Mouse (Mus musculus) regulatory T cell (primary cell): ENCODE results near the gene AU018091.
"Not testable (repeated sequence)": the region's sequence is repeated elsewhere in the genome, so short reads cannot be mapped to it uniquely, and the experiment has no call there.

Source experiments
- in situ Hi-C: fragments of 300-600 bp; cut with MboI, MseI; formaldehyde crosslinking; loops from one replicate; pipeline ENCODE4 v1.15.1; 2025; ENCODE audit warnings: high pct_unique_total_duplicates

AU018091 gene

DNA sequence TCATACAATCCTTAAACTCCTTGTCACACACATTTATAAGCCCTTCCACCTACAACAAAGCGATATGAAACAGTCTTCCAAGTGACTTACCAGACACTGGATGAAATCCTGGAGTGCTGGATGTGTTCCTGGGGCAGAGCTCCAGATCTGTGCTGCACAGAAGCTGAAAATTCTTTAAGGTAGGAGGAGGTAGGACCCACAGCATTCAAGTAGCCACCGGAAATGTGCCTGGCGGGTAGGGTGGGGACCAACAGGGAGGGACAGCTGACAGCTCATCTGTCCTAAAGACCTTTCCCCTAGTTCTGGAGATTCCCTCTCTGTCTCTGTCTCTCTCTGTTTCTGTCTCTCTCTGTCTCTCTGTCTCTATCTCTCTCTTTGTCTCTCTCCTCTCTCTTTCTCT lies at the start of gene AU018091:
TSS of gene AU018091 (minus strand) at position 279 of the 400 bp plus-strand sequence.
- in situ Hi-C loops, result no loop called here

DNA sequence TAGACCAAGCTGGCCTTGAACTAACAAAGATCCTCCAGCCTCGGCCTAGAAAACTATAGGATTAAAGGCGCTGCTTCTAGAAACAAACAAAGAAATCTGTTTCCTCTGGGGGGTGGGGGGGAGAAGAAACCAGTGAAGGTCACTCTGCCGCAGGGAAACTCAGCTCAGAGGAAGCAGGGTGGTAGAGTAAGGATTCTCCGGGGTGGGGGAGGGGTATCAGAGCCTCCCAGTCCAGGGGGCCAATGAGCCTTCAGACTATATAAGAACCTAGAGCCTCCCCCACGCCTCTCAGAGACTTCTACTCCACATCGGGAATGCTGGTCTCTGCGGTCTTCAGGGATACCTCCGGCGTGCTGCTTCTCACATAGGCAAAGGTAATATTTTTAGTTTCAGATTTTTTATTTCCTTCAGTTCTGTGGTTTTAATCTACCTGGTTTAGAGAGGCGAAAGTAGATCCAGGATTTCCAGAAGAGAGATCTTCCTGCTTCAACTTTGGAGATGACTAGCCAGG lies 48.6 kb upstream of the AU018091 start:
- in situ Hi-C loops, result no loop called here

DNA sequence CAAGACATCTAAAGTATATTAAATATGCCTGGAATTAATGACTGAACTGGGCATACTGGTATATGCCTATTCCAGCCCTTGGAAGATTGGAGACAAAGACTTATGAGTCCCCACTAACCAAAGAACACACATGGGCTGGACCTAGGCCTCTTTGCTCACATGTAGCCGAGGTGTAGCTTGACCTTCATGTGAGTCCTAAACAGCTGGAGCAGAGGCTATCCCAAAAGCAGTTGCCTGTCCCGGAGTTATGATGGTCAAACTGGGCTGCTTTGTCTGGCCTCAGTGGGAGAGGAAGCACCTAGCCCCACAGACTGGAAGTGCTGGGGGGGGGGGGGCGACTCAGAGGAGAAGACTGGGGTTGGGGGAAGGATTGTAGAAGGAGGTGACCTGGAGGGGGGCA lies 47.3 kb upstream of the AU018091 start:
- in situ Hi-C loops, result no loop called here

DNA sequence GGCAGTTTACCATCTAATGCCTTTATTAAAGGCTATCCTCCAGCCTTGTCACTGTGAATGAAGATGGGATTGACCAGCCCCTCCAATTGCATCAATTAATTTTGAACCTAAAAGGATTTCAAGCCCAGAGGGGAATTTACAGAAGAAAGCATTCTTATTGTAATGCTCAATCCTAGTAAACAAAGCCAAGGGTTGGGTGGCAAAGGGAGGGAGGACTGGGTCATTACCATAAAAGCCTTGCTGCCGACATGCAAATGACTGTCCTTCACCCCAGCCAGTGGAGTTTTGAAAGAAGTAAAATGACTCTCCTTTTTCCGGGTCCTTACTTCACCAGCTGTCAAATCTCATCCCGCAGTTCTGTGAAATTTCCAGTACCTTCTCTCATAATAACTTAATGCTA lies 44.6 kb upstream of the AU018091 start:
- in situ Hi-C loops, result no loop called here

DNA sequence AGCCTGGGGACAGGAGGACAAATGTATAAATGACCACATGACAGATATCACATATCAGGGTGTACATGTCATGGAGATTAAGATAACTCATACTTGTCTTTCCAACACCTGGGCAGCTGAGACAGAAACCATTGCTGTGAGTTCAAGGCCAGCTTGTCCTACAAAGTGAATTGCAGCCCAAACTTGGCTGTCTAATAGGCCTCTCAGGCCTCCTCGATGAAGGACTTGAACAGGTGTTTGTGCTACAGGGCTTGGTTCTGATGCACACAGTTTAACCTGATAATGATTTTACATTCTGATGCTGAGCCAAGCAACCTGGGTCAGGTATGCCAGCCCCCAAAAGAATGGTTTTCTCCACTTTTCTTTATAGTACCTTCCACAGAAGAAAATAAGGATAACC lies 44.2 kb upstream of the AU018091 start:
- in situ Hi-C loops, result no loop called here

DNA sequence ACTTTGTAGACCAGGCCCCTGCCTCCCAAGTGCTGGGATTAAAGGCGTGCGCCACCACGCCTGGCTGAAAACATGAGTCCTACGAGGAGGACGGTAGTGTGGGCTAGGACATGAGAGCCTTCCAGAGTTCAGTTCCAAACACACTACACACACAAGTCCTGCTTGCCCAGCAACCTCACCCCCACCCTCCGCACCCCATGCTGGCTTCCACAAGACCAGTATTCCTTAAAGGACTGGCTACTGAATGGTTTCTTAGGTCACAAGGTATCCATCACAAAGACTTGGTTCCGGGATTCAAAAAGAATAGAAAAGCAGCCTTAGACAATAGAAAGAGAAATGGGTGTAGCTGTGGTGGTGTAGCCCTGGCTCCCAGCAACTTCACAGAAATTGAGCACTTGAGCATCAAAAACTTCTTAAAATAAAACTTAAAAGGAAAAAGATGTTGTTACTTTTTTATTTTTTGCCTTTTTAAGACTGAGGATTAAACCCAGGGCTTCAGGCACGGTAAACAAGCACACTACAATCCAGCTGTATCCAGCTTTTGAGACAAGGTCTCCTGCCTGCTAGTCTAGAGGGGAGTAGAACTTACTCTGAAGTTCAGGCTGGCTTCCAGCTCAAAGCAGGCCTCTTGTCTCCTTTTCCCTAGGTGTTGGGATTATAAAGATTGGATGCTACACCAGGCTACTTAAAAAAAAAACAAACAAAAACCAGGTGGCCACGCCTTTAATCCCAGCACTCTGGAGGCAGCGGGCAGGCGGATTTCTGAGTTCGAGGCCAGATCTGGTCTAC lies 43.2 kb upstream of the AU018091 start:
- in situ Hi-C loops, result no loop called here

DNA sequence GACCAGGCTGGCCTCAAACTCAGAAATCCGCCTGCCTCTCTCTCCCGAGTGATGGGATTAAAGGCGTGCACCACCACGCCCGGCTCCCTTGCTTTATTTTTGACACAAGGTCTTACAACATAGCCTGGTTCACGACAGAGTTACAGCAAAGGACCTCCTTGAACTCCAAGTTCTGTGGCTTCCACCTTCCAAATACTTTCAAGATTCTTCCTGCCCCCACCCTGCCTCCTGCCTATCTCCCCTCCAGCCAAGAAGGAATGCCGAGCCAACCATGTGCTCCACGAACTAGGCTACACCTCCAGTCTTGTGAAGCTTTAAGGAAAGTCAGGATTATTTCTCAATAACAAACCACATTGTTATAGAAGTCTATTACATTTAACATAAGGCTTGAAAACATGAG lies 42.5 kb upstream of the AU018091 start:
- in situ Hi-C loops, result no loop called here

DNA sequence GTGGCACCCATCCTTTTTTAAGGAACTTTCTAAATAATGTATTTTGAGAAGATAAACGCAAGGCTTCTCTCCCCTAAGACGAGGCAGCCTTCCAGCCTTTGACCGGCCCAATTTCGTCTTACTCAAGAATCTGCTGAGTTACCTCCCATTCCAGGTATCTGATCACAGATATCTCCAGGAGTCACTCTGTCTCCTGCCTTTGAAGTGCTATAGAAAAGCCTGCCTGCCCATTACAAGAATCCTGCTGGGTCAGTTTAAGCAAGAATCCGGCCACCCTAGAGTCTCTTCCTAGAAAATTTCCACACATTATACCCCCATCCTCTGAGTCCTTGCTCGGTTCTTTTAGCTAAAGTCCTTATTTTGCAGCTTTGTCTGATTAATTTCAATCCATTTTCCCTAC lies 41.6 kb upstream of the AU018091 start:
- in situ Hi-C loops, result no loop called here

DNA sequence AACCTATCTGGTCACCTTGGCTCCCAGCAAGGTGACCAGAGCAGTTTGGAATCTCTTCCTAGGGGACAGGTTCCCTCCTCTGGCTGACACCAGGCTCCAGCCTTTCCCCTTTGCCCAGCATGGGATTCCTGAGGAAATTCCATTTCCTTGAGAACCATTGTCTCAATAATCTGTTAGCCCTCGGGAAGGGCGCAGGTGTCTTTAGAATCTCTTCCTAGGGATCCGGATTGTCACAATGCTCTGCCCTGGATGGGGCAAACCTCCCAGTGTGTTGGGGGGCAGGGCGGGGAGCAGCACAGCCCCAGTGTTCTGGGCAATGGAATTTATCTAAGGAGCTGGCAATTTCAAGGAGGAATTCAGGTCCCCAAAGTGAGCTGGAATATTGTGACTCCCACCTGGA lies 37.5 kb upstream of the AU018091 start:
- in situ Hi-C loops, result no loop called here

DNA sequence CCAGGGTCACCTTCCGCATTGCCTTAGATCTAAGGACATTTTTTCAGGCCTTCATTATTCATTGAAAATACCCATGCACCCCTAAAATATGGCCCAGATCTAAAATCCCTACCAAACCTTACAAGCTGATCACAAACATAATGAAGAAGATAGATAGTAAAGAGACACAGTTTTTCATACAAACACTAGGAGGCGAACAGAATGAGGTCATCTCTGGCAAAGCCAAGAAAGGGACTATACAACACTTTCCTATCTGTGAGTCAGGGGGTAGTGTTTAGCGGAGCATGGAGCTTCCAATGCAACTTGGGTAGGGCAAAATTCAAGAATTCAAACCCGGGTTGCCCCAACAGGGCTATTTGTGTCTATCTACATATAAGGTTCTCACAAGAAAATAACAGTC lies 35.6 kb upstream of the AU018091 start:
- in situ Hi-C loops, result no loop called here

DNA sequence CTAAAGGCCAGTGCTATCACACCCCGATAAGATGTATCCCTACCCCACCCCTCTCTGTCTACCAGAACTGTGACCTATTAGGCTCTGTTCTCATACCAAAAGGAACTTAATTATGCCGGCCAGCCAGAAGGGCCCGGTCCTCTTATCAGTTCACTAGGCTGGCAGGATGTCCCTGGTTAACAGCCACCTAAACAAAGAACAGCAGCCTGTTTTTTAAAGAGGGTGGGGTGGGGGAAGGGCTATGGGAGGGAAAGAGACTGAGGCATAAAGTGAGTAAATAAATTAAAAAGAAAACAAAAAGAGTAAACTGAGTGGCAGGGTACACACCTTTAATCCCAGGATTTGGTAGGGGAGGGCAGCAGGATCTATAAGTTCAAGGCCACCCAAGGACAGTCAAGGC lies 34.9 kb upstream of the AU018091 start:
- in situ Hi-C loops, result no loop called here

DNA sequence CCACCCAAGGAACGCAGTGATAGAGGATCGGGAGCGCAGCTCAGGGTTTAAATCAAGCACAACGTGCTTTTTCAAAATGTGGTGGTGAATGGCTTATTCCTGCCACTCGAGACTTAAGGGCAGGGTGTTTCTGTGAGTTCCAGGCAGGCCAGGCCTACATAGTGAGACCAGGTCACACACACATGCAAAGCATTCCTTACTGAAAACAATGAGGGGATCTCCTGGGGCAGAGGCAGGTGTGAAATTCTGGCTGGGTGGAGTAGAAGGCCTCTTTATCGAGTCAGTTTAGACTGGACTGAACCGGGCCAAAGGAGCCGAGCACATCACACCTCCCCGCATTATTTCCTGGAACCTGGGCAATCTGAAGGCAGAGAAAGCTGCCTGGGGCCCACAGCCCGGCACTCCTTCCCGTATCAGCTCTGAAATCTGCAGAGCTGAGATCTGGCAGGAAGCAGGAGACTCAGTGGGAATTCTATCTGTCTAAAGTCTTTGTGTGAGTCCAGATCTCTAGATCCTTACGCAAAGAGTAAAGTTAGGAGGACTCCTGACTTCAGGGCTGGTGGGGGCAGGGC lies 32.2 kb upstream of the AU018091 start:
- in situ Hi-C loops, result no loop called here

DNA sequence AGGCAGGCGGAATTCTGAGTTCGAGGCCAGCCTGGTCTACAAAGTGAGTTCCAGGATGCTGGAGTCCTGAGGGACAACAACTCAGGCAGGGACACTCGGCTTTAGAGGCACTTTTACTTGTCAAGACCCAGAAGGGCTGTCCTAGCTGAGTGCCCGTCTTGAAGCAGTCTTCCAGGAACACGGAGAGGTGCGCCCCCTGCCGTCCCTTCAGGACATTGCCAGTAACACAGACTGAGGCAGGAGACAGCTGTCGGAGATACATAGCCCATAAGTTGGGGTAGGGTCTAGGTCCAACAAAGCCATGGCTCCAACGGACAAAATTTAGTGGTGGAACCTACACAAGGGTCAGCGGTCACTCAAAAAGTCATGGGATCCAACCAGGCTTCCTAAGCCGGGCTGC lies 29.9 kb upstream of the AU018091 start:
- in situ Hi-C loops, result no loop called here

DNA sequence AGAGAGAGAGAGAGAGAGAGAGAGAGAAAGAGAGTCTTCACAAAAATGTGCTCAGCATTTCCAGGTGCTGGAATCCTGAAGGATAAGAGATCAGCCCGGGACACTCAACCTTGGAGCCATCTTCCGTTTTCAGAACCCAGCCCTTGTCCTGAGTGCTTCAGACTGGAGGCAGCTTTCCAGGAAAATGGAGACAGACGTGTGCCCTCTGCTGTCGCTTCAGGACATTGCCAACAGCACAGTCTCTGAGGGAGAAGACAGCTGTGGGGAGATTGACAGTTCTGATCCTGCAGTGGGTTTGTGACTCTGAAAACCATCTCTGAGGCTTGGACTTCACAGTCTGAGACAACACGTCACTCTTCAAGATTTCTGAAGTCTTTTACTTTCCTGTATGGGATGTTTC lies 26.8 kb upstream of the AU018091 start:
- in situ Hi-C loops, result no loop called here

DNA sequence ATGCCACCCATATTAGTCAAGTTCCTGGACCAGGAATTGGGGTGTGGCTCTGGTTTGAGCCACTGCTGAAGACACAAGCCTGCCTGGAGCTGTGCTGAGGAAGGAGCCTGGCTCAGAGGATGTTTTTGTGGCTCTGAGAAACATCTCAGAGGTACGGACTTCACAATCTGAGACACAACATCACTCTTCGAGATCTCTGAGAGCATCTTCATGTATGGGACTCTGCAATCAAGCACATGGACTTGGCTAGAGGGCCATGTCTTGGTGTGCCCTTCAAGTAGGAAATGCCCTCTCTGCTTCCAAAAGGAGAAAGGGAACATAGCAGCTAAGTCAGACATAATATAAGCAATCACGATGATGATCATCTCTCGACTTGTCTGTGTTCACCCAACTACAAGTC lies 25.5 kb upstream of the AU018091 start:
- in situ Hi-C loops, result no loop called here

DNA sequence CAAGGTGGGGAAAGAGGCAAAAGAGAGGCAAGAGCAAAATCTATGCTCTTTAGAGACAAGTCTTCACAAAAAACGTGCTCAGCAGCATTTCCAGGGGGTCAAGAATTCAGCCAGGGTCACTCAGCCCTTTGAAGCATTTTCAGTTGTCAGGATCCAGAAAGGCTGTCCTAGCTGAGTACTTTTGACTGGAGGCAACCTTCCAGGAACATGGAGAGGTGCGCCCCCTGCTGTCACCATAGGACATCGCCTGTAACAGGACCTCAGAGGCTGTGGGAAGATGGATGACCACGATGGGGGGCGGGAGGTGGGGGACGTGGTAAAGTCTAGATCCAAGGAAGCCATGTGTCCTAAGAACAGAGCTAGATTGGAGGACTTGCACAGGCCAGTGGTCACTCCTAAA lies 24.9 kb upstream of the AU018091 start:
- in situ Hi-C loops, result no loop called here

DNA sequence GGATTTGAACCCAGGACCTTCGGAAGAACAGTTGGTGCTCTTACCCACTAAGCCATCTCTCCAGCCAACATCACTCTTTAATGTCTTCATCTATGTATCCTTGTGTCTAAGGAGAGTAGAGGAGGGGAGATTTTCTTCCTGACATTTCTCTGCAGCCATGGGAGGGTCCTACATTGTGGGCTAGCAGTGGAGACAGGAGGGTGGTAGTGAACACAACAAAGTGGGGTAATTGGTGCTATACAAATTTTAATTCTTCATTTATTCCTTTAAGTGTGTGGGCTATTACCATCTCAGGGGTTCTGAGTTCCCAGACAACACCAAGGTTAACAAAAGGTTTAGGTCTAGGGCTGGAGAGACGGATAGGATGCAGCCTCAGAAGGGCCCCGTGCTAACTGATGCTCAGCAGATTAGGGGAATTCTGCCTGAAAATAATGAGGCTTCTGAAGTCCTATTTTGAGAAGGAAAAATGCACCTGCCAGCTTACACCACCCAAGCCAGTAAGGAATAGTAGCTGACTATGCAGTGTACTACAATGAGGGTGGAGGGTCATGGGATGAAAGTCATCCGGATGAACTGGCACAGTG lies 24.1 kb upstream of the AU018091 start:
- in situ Hi-C loops, result no loop called here

DNA sequence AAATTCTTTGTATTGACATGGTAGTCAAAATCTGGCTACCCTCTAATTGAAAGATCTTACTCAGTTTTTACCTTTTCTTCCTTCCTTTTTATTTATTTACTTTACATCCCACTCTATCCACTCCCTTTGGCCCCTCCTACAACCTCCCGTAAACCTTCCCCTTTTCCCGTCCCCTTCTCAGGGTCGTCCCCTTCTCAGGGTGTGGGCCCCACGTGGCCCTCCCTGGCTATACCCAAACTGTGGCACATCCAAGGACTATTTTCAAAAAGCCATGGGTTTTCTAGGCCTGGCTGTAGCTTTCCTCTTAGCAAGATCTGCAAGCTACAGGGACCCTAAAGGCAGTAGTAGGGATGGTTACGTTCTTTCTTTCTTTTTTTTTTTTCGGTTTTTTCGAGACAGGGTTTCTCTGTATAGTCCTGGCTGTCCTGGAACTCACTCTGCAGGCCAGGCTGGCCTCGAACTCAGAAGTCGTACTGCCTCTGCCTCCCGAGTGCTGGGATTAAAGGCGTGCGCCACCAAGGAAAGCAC lies 23.0 kb upstream of the AU018091 start:
- in situ Hi-C loops, result no loop called here

DNA sequence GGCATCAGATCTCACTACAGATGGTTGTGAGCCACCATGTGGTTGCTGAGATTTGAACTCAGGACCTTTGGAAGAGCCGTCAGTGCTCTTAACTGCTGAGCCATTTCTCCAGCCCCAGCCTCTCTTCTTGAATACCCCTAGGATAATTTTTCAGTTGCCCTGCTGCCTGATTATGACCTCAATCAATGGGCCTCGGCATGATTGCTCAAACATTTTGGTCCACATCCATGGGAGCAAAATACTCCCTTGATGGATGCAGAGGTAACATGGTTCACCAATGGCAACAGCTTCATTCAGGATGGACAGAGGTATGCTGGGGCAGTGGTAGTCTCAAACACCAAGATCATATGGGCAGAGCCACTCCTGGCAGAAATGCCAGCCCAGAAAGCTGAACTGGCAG lies 17.7 kb upstream of the AU018091 start:
- in situ Hi-C loops, result not testable (repeated sequence)

DNA sequence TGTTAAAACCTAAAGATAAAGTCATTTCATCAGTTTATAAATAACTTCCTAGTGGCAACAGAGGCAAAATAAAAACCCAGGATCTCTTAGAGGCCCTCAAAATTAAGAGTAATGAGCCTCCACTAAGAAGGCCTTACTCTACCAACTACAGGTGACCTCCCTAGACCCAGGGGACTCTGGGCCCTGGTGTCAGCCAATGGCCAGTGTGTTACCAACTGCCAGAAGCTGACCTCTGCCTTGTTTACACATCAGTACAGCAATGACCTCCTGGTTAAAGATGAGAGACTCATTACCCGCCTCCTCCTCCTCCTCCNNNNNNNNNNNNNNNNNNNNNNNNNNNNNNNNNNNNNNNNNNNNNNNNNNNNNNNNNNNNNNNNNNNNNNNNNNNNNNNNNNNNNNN lies 17.1 kb upstream of the AU018091 start:
- in situ Hi-C loops, result no loop called here

DNA sequence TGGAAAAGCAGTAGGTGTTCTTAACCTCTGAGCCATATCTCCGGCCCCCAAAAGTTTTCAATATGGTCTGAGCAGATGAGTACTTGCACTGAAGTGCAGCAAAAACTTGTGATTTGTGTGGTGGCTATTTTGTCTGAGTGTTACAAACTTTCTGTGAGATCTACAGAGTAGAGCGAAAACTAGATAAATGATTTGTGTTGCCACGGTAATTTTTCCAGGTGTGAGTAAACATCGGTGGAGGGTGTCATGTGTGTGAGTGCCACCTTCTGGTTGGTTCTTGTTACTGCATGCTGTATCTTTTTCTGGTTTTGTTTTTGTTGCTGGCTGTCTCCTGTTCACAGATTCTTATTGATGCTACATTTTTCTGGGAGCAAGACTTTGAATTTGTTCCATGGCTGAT lies 15.4 kb upstream of the AU018091 start:
- in situ Hi-C loops, result no loop called here

DNA sequence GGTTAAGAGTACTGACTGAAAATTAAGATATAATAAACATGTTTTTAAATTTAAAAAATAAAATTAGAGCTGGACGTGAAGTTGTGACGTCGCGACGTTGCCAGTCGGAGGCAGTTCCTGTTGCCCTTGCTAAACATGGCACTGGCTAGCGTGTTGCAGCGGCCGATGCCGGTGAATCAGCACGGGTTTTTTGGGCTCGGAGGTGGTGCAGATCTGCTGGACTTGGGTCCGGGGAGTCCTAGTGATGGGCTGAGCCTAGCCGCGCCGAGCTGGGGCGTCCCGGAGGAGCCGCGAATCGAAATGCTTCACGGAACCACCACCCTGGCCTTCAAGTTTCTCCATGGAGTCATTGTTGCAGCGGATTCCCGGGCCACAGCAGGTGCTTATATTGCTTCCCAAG lies 12.0 kb upstream of the AU018091 start:
- in situ Hi-C loops, result not testable (repeated sequence)

DNA sequence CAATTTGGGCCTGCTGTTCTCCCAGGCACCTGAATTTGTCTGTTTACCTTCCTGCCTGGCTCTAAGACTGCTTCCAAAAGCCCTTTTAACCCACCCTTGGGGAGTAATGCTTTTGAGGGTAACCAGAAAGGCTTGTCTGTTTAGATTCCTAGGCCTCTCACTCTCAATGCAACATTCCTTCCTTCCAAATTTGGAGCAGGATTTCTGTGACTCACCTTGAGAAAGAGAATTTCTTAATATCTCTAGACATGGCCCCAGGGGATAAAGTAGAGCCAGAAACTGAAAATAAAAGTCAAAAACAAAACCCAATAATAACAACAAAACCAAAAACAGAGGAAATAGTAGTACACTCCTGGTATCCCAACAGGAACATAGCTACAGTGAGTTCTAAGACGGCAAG lies 707 bp downstream of the AU018091 start:
- in situ Hi-C loops, result no loop called here
